Mouse (Mus musculus) right cerebral cortex, postnatal 25 days (tissue): ENCODE measurements around the gene Ceacam16.
A peak's percentile ranks its signal among the peaks of the same experiment; 100 is the strongest.

ENCODE experiments used
- DNase-seq: peaks from one replicate; pipeline ENCODE4 v3.0.0; 2022

Gene Ceacam16

GRCm38 (mm10) chr7:19815296-19816223 is 45.5 kb downstream of the Ceacam16 start:
- DNase-seq = no peak

GRCm38 (mm10) chr7:19813579-19814122 is 47.4 kb downstream of the Ceacam16 start:
- DNase-seq = no peak

- no peak for DNase-seq
Measured at GRCm38 (mm10) chr7:19813161-19813560, 47.9 kb downstream of the Ceacam16 start.

GRCm38 (mm10) chr7:19811114-19811513 is 50.0 kb downstream of the Ceacam16 start:
- no peak for DNase-seq

GRCm38 (mm10) chr7:19809369-19809768 is 51.7 kb downstream of the Ceacam16 start:
- DNase-seq = no peak

- no peak for DNase-seq
Measured at GRCm38 (mm10) chr7:19806356-19806969, 54.6 kb downstream of the Ceacam16 start.

- DNase-seq = peak; percentile 54
Measured at GRCm38 (mm10) chr7:19802995-19803394, 58.1 kb downstream of the Ceacam16 start.
